Mouse (Mus musculus) MEL (cell line): ENCODE data around the gene Map3k4.
A peak's percentile ranks its signal among the peaks of the same experiment; 100 is the strongest.

Experiments
- CTCF ChIP-seq, 3 experiments: IDR thresholded peaks in 2 of 3; conservative IDR thresholded peaks in 1 of 3; 2 replicates each; pipeline ENCODE4 v1.5.1; 2011 to 2012; ENCODE audit warnings: low read length in 3 of 3, low read depth in 2 of 3, mild to moderate bottlenecking in 2 of 3, improper control_type of control experiment in 1 of 3, inconsistent platforms in 1 of 3, mixed read lengths in 1 of 3, moderate library complexity in 1 of 3; ENCODE audit not compliant: control insufficient read depth in 1 of 3, insufficient read depth in 1 of 3, poor library complexity in 1 of 3, severe bottlenecking in 1 of 3
- USF2 ChIP-seq, 2 experiments: IDR thresholded peaks; 2 replicates each; pipeline ENCODE4 v1.6.1; 2011 to 2012; ENCODE audit warnings: improper control_type of control experiment in 2 of 2, low read length in 2 of 2, borderline replicate concordance in 1 of 2, inconsistent platforms in 1 of 2, low read depth in 1 of 2, mild to moderate bottlenecking in 1 of 2; ENCODE audit not compliant: insufficient read depth in 1 of 2

- TF ChIP-seq USF2 (IDR thresholded peaks at IDR 0.05; ENCODE audit: borderline replicate concordance in 1 of 2, insufficient read depth in 1 of 2, low read depth in 1 of 2, low read length in 2 of 2) (no peak), CTCF (IDR thresholded peaks at IDR 0.05 in 2 of 3, conservative IDR thresholded peaks at IDR 0.05 in 1 of 3; ENCODE audit: control insufficient read depth in 1 of 3, insufficient read depth in 1 of 3, low read depth in 2 of 3, low read length in 3 of 3, poor library complexity in 1 of 3, severe bottlenecking in 1 of 3) (peak; percentile 35 to 92 (median 56); a peak in 5 of 6 replicates)
Observed at GRCm38 (mm10) chr17:12300896-12301706, 17.5 kb downstream of the Map3k4 start.
